Mouse (Mus musculus): ENCODE measurements around the gene Rock2. TPM values are rescaled to one million over a fixed set of nuclear protein-coding genes. Genes with fewer than 3 reads are reported as not detected.

Rock2 gene
- total RNA-seq, 2 experiments from 2014 or later = 59.4 to 89.8 TPM

- DNase-seq = no peak
Observed at GRCm38 (mm10) chr12:16900625-16901222, 6.0 kb downstream of the Rock2 start.

GRCm38 (mm10) chr12:16903949-16904635, 9.4 kb downstream of the Rock2 start:
- DNase-seq = no peak

GRCm38 (mm10) chr12:16907282-16907846, 12.7 kb downstream of the Rock2 start:
- no peak for DNase-seq

- DNase-seq = no peak
Observed at GRCm38 (mm10) chr12:16907953-16908648, 13.4 kb downstream of the Rock2 start.

- no peak for DNase-seq
Observed at GRCm38 (mm10) chr12:16911524-16911923, 16.8 kb downstream of the Rock2 start.

- no peak for DNase-seq
Observed at GRCm38 (mm10) chr12:16912600-16912999, 17.9 kb downstream of the Rock2 start.

- DNase-seq = no peak
Observed at GRCm38 (mm10) chr12:16920186-16920860, 25.6 kb downstream of the Rock2 start.

- DNase-seq = no peak
Observed at GRCm38 (mm10) chr12:16927889-16928288, 33.2 kb downstream of the Rock2 start.

- DNase-seq = no peak
Observed at GRCm38 (mm10) chr12:16934423-16934822, 39.7 kb downstream of the Rock2 start.

- DNase-seq = no peak
Observed at GRCm38 (mm10) chr12:16941976-16942375, 47.3 kb downstream of the Rock2 start.

GRCm38 (mm10) chr12:16948239-16948638, 53.5 kb downstream of the Rock2 start:
- no peak for DNase-seq

GRCm38 (mm10) chr12:16958851-16959250, 64.2 kb downstream of the Rock2 start:
- no peak for DNase-seq

- DNase-seq = no peak
Observed at GRCm38 (mm10) chr12:16963354-16963753, 68.7 kb downstream of the Rock2 start.

- DNase-seq = no peak
Observed at GRCm38 (mm10) chr12:16966811-16967210, 72.1 kb downstream of the Rock2 start.

- DNase-seq = no peak
Observed at GRCm38 (mm10) chr12:16977120-16977519, 82.4 kb downstream of the Rock2 start.

- DNase-seq = no peak
Observed at GRCm38 (mm10) chr12:16985778-16986177, 91.1 kb downstream of the Rock2 start.

- DNase-seq = no peak
Observed at GRCm38 (mm10) chr12:16991376-16991775, 96.7 kb downstream of the Rock2 start.

- no peak for DNase-seq
Observed at GRCm38 (mm10) chr12:16992355-16992754, 97.7 kb downstream of the Rock2 start.

GRCm38 (mm10) chr12:16994291-16994690, 99.6 kb downstream of the Rock2 start:
- DNase-seq = no peak

- DNase-seq = no peak
Observed at GRCm38 (mm10) chr12:16996281-16996680, 101.6 kb downstream of the Rock2 start.

- DNase-seq = no peak
Observed at GRCm38 (mm10) chr12:16996886-16997462, 102.3 kb downstream of the Rock2 start.

GRCm38 (mm10) chr12:16999146-16999545, 104.5 kb downstream of the Rock2 start:
- DNase-seq = no peak

Measured in gastrocnemius, postnatal 25 days (tissue).